Mouse (Mus musculus) spleen, adult 18-20 months (tissue): ENCODE results near the gene Emc10.

ENCODE experiments used
- DNase-seq, 2 experiments: peaks; one replicate each; pipeline ENCODE4 v3.0.0; 2022; ENCODE audit warnings: mixed read lengths in 2 of 2

The Emc10 gene

DNA sequence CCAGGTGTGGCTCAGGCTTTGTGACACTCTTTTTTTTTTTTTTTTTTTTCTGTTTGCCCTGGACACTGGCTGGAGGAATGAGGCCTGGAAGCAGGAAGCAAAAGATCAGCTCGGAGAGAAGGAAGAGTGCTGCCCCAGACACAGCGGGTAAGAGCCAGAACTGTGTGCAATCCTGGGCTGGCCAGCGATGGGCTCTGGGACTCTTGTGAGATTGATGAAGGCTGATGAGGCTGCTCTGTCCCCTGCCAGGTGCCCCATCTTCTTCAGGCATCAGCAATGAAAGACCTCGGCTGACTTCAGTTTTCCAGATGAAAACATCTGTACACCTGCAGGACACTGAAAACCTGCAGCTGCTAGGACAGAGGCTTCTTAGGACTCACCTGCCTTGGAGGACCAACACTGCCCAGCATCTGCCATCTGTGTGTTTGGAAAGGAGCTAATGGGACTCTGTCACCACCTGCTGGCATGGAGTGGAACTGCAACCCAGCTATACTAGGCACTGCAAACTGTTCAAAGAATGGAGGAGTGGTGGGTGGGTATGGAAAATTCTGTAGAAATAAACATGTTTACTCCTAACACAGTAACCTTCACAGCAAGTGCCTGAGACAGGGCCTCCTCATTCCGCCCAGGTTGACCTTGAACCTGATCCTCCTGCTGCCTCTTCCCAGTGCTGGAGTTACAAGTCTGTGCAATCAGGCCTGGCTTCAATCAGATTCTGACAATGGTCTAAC lies 11.3 kb downstream of the Emc10 start:
- peak; percentile 51 to 71 for DNase-seq

DNA sequence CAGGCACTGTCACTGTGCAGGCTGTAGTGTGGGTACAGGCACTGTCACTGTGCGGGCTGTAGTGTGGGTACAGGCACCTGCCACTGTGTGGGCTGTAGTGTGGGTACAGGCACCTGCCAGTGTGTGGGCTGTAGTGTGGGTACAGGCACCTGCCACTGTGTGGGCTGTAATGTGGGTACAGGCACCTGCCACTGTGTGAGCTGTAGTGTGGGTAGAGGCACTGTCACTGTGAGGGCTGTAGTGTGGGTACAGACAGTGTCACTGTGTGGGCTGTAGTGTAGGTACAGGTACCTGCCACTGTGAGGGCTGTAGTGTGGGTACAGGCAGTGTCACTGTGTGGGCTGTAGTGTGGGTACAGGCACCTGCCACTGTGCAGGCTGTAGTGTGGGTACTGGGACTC lies 12.2 kb downstream of the Emc10 start:
- DNase-seq, result peak in 1 of 2 experiments; percentile 1

GRCm38 (mm10) chr7:44482836-44483435 lies 13.4 kb downstream of the Emc10 start:
- DNase-seq, result no peak

- no peak for DNase-seq
Measured at GRCm38 (mm10) chr7:44475046-44475614, 21.2 kb downstream of the Emc10 start.

DNA sequence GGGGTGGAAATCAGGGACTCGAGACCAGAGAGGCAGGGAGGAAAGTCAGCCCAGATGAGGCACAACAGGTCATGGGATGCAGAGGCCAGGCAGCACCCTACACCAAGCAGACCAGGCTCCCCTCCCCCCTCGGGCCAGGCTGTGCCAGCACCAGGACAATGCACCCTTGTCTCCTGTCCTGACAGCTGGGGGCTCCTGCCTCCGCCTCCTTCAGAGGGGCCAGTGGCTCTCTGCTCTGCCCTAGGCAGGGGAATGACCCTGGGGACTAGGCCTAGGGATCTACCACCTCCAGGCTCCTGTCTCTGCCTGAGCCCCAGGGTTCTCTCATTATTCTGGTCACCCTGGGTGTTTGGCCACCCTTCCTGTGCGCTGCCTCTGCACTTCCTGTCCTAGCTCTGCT lies 21.9 kb downstream of the Emc10 start:
- no peak for DNase-seq

DNA sequence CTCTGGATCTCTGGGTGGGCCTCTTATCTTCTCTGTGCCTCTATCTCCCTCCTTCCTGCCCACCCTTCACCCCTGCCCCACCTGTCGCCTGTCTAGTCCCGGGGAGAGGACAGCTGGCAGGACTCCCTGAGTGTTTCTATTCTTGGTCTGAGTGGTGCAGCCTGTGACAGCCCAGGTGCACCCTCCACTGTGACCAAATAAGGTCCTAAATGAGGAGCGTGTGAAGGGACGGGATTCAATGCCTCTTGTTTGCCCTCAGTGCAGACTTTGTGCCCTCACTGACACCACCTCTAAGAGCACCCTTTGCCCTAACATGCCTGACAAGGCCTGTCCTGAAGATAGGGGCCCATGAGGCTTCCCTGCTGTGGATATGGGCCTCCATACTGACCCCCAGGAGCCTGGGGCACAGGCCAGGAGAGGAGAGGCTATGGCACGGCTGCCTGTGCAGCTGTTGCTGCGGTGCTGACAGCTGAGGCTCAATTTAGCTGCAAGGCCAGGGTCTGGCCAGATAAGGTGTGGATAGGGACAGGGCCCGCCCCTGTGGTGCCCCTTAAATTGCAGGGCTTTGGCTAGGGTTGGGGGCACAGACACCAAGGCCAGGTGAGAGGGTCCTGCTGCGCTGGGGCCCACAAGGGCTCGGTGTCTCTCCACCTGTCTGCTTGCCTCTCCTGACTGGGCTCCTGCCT lies 23.2 kb downstream of the Emc10 start:
- DNase-seq, result no peak

GRCm38 (mm10) chr7:44472558-44472885 lies 23.8 kb downstream of the Emc10 start:
- no peak for DNase-seq

GRCm38 (mm10) chr7:44471880-44472557 lies 24.3 kb downstream of the Emc10 start:
- no peak for DNase-seq

- no peak for DNase-seq
Measured at GRCm38 (mm10) chr7:44470696-44471612, 25.4 kb downstream of the Emc10 start.

DNA sequence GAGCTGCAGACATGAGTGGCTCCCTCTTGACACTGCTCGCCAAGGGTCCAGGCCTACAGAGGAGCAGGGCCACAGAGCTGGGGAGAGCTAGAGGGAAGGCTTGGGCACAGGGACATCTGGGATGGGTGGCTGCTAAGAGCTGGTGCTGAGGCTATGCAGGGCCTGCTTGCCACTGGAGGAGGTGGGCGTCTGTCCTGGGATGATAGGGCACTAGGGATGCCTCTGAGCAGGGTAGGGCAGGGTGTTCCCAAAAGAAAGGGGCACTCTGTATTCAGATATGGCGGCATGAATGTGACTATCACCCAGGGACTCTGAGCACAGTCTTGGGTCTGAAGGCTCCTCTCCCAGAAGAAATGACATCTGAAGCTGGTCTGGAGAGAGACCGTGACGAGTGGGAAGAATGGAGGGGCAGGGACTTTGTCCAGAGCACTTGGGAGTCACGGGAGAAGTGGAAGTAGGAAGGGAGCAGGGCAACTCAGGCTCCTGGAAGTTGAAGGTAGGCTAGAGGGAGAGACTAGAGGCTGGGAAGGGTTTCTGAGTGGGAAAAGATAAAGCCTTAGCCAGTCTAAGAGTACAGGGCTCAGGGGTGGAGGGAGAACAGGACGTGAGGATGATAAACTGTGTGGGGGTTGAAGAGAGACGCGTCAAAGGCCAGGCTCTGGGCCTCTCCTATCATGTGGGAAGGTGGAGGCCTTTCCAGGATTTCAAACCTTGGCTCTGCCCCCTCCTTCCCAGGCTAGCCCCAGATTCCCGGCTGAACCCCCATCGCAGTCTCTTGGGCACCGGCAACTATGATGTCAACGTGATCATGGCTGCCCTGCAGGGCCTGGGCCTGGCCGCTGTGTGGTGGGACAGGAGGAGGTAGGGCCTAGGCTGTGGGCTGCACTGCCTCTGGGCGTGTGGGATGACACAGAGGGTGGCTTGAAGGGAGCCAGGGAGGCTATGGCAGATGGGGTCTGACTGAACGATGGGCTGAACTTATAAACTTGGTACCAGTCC lies 26.4 kb downstream of the Emc10 start:
- DNase-seq, result no peak

GRCm38 (mm10) chr7:44468644-44469285 lies 27.6 kb downstream of the Emc10 start:
- no peak for DNase-seq

GRCm38 (mm10) chr7:44467811-44468411 lies 28.4 kb downstream of the Emc10 start, which contains the start of gene Josd2:
Gene Josd2 (plus strand): TSS chr7:44467980.
- DNase-seq, result peak; percentile 77 to 83

- DNase-seq, result no peak
Measured at GRCm38 (mm10) chr7:44466888-44467311, 29.4 kb downstream of the Emc10 start.

GRCm38 (mm10) chr7:44466006-44466887 lies 30.1 kb downstream of the Emc10 start:
- DNase-seq, result no peak

DNA sequence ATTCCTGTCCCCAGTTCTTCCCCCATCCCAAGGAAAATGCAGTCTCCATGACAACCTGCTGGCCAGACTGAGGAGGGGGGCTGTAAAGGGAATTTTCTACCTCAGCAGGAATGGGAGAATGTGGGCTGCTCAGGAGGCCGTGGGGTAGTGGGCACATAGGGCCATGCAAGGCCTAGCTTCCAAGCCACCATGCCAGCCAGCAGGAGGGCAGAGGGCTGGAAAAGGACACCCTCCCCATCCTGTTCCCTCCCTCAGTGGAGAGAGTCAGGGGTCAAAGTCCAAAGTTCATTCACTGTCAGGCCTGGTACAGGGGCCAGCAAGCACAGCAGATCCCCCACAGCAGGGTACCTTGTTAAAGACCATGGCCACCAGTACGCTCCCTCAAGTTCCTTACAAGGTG lies 31.2 kb downstream of the Emc10 start, which contains the start of gene Aspdh:
Gene Aspdh (plus strand): TSS at position 281 of the 400 bp plus-strand sequence.
- no peak for DNase-seq

DNA sequence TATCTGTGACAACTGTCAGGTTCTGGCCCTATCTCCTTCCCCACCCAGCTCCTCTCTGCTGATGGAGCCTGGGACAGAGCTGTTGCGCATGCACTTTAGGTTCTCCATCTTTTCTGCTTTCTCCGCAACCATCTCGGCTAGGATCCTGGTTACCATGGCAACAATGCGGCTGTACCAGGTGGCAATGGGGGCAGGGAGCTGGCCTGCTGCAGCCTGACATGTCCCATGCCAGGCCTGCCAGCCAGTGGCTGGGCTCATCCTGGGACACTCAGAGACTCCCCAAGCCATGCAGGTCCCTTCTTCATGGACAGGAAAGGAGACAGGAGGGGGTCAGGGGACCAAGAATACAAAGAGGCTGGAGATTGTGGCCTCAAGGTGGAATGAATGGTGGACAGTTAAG lies 31.8 kb downstream of the Emc10 start:
- no peak for DNase-seq

GRCm38 (mm10) chr7:44463556-44464225 lies 32.6 kb downstream of the Emc10 start:
- DNase-seq, result no peak

- DNase-seq, result no peak
Measured at GRCm38 (mm10) chr7:44463056-44463425, 33.3 kb downstream of the Emc10 start.
